Mouse (Mus musculus) kidney, postnatal 25 days (tissue): Measurements from ENCODE around the gene Mlkl.
A peak's percentile ranks its signal among the peaks of the same experiment; 100 is the strongest.
"Not testable (repeated sequence)": the region's sequence is repeated elsewhere in the genome, so short reads cannot be mapped to it uniquely, and the experiment has no call there.

Experiments used
- DNase-seq, 2 experiments: peaks; one replicate each; pipeline ENCODE4 v3.0.0; 2021; ENCODE audit warnings: mixed read lengths in 2 of 2

The Mlkl gene

DNA sequence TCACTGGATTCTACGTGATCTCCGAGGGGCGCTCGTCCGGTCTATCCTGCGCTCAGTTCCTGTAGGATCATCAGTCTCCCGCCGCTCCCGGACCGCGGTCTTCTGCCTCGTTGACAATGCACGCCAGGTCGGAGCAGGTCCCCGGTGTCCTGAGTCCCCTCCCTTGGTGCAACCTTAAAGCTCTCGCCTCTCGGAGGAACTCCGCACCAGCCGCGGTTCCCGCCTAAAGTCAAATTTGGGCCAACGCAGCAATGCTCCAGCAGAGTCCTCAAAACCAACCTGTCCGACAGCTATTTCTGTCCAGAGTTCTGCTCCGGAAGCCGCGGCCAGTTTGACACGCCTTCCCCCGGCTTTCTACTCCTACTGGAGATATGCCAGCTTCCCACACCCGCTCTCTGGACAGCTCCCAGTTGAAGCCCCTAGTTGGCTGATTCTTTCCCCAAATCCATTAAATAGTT, at the start of gene Mlkl:
TSS of gene Mlkl (minus strand) at position 288 of the 458 bp plus-strand sequence.
- DNase-seq: peak; percentile 67 to 73

DNA sequence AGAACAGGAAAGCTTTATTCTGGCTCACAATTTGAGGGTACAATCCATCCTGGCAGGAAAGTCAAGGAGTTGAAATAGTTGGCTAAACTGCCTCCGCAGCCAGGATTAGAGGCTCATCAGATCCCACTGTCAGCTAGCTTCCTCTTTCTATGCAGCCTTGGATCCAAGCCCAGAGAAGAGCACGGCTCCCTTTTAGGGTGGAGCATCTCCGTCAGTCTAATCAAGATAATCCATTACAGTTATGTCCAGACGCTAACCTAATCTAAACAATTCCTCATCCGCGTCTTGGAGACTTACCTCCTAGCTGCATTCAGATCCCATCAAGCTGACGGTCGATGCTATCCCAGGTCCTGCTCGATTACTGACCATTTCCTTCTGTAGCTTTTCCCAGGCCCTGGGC, 47.9 kb upstream of the Mlkl start:
- DNase-seq: peak in 1 of 2 experiments; percentile 18

DNA sequence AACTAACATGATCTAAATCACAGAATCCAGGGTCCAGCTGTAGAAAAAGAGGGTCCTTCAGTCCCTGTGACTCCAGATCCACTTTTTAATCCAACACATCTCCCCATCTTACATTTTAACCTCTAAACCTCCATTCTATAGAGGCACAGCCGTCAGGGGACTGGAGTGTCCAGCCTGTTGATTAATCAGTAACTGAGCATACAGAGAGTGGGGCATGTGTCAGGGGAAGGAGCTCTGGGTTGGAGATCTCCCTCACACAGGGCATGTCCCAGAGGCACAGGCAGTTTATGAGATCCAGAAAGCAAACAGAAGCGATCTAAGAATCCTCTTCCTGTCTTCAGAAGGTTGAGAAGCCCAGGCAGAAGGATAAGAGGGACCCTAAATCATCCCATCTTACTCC, 46.7 kb upstream of the Mlkl start:
- DNase-seq: no peak

DNA sequence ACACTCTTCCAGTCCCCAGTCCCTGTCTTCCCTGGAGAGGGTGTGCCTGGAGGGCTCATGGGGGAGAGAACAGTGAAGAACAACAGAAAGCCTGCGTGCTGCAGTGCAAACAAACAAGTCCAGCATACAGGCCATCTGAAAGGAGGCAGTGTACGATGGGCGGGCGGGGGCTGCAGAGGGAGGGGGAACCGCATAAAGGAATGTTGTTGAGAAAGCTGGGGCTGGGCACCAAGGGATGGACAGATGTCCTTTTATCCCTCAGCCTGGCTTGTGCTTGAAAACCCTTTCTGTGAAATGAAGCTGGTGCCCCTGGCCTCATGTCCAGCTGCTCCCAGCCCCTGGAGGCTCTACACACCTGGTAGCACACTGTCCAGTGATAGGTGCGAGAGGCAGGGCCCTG, 37.2 kb upstream of the Mlkl start:
- no peak for DNase-seq

DNA sequence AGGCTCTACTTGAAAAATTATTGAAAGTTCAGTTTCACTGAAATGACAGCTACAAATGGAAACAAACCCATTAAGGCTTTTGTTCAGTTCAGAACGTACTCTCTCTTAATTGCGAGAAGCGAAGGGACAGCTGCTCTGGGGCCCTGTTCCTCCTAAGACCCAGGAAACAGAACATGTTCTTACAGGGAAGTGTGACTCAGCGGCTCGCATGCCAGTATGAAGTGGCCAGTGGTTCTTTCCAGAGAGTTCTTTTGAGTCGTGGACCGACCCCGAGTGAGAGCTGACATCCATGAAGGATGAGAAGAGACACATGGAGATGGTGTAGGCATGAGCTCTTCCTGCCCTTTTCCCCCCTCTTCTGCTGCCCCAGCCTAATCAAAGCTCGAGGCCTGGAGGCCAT, 31.7 kb upstream of the Mlkl start:
- DNase-seq: peak in 1 of 2 experiments; percentile 31

DNA sequence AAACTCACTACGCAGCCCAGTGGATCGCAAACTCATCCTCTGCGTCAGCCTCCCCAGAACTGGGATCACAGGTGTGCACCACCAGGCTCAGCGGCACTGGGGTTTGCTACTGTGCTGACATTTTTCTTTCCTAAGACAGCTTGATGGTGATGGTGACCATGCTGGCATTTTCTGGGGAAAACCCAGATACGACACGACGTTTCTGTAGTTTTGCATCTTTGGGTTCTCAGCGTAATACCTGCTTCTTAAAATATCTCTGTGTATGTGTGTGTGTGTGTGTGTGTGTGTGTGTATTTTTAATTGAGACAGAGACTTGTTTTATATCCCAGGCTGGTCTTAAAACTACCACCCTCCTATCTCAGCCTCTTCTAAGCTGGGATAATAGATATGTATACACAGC, 29.4 kb upstream of the Mlkl start:
- DNase-seq: no peak

DNA sequence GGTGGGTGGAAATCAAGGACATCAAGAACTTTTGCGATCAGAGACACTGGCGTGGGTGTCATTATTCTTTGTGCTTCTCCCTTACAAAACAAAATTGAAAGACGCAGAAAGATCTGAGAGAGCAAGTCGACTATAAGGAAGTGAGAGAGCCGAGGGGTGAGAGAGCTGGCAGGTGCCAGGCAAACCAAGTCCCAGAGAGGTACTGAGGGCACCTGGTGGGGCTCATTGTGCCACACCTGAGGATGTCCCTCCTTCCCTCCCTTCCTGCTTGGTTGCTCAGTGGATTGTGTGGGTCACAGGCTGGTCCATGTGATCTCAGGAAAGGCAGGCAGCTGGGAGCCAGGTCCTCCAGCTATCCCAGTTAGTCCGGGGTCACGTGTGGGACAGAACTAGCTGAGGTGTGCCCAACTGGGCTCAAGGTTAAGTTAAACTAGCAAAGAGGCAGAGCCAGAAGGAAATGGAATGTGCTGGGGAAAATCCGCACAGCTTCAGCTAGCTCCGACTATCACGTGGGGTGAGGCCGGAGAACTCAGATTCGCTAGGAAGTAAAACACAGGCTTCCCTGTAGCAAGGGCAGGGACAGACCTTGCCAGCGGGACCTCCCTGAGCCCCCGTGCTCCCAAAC, 28.7 kb upstream of the Mlkl start:
- peak; percentile 82 to 94 for DNase-seq

DNA sequence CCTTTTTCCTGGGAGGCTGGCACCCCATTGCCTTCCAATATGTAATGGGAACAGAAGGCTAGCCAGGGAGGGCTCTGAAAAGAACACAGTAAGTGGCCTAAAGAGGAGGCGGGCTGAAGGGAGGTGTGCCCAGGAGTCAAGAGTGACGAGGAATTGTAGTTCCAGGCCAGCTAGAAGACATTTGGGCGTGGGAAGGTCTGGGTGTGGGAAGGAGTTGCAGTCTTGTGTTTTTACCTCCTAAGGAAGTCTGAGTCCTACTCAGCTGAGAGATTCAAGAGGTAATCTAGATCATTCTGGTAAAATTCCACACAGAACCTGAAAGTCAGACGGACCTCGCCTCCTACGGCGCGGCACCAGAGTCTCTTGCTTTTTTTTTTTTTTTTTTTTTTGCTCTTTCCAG, 25.5 kb upstream of the Mlkl start:
- DNase-seq: peak in 1 of 2 experiments; percentile 48

DNA sequence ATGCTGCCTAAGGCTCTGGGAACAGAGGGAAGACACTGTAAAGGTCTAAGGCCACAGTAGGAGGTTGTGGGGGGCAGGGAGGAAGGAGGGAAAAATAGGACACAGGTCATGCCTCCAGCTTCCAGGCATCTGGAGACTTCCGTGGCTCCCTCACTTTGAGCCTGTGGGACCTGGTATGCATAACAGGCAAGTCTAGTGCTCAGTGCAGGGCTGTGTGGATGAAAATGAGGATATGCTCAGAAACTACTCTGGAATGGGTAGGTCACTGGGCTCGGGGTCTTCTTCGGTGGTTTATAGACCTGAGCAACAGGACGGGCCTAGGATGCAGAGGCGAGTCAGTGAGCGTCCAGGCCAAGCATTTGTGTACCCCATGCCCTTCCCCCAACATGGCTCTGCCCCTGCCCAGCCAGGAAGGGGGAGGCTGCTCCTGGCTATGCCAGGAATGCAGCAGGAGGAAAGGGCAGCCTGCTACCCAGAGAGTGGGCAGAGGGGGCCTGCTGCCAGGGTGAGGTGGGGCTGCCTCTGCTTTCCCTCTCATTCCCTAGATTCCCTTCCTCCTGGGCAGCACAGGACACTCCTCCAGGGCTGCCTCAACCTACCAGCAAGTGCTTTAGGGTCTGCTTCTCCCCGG, 22.7 kb upstream of the Mlkl start:
- DNase-seq: peak in 1 of 2 experiments; percentile 60

DNA sequence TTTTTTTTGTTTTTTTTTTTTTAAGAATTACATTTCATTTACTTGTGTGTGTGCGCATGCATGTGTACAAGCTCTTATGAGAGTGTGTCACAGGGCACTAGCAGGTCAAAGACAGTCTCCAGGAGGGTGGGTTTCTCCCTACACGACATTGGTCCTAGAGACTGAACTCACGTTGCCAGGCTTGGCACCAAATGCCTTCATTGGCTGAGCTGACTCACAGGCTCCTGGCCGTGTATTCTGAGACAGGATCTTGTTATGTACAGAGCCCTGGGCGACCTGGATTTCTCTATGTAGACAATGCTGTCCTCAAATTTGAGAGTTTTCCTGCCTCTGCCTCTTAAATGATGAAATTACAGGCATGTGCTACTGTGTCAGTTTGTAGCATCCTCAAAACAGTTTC, 22.0 kb upstream of the Mlkl start:
- DNase-seq: no peak

DNA sequence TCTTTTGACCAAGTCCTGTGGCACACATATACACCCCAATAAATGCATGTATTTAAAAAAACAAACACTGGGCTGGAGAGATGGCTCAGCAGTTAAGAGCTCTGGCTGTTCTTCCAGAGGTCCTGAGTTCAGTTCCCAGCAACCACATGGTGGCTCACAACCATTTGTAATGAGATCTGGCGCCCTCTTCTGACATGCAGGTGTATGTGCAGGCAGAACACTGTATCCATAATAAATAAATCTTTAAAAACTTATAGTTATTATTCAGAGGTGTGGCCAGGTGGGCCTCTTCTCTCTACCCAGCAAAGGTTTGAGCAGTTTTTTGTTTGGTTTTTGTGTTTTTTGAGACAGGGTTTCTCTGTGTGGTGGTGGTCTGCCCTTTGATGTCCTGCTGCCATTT, 20.9 kb upstream of the Mlkl start:
- no peak for DNase-seq

DNA sequence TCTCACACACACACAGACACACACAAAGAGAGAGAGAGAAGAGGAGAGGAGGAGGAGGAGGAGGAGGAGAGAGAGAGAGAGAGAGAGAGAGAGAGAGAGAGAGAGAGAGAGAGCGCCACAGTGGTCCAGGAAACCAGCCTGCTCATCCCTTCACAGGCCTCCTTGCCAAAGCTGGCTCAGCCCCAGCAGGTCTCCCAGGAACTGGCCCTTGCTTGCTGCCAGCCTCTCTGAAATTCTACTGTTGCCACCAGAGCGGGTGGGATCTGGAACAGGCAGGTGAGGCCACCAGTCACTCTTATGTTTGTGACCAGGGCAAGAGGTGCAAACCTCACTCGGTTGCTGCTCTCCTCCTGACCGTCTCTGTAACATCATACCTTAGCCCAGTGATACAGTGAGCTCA, 19.5 kb upstream of the Mlkl start:
- DNase-seq: no peak

DNA sequence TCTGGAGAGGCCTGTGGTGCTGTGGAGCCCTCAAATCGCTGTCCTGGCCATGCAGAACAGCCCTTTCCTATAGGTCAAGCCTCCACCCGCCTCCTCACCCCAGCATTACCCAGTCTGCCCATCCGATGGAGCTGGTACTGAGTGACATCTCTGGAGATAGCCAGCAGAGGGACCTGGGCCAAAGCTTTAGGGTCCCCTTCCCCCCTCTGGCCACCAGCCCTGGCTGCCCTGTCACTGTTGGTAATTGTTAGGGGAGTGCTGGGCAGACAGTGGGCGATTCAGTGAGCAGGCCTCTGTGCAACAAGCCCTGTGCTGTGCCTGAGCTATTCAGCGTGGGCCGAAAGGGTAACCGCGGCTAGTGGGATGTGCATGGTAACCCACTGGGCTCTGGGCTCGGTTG, 15.5 kb upstream of the Mlkl start:
- DNase-seq: no peak

DNA sequence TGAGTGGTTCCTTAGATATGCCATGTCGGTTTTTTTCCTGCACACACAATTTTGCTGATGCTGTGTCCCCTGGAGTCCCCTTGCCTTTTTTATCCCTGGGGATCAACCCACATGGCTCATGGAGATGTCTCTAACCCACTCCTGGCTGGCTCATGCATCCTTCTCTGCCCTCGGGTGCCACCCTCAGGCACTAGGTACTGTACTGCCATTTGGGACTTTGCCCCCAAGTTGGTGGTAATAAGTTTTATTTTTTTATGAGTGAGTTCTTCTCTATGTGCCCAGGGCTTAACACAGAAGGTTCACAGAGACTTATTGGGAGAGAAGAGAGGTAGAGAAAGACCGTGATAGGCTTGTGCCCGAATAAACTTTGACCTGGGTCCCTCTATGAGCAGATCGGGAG, 14.3 kb upstream of the Mlkl start:
- DNase-seq: no peak

DNA sequence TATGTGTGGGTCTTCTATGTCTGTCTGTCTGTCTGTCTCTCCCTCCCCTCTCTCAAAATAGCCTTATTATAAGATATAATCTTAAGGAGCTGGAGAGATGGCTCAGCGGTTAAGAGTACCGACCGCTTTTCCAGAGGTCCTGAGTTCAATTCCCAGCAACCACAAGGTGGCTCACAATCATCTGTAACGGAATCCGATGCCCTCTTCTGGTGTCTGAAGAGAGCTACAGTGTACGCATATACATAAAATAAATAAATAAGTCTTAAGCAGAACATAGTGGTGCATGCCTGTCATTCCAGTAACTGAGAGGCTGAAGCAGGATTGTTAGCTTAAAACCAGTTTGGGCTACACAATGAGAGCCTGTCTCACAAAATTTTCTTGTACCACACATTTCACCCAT, 12.6 kb upstream of the Mlkl start:
- DNase-seq: no peak

DNA sequence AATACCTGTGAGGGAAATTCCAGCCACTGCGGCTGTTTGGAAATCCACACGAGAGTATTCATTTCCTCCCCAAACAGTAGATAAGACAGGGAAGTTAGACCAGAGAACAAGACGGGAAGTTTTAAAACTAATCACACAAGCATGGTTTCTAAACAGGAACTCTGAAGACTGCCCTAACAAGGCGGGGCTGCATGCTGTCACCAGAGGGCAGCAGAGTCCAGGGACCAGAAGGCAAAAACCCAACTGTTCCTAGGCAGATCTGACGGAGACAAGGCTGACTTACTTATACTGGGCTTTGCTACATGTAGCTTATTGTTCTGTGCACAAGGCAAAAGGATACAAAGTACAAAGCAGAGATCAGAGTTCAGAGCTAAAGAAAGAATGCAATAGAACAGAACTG, 5.2 kb upstream of the Mlkl start:
- peak; percentile 82 to 90 for DNase-seq

DNA sequence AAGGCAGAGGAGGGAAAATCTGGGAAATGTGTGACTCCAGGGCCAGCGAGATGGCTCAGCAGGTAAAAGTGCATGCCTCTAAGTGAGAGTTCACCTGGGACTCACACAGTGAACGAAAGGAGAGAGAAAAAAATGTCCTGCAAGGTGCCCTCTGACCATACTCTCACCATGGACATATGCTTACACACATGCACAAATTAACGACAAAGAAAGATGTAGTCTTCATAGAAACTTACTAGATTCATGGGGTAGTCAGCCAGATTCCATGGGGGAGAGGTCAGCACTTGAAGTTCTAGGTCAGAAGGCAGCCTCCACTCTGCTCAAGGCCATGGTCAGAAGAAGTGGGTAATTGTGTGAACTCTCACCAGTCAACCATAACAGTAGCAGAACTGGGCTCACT, 2.2 kb upstream of the Mlkl start:
- DNase-seq: no peak

DNA sequence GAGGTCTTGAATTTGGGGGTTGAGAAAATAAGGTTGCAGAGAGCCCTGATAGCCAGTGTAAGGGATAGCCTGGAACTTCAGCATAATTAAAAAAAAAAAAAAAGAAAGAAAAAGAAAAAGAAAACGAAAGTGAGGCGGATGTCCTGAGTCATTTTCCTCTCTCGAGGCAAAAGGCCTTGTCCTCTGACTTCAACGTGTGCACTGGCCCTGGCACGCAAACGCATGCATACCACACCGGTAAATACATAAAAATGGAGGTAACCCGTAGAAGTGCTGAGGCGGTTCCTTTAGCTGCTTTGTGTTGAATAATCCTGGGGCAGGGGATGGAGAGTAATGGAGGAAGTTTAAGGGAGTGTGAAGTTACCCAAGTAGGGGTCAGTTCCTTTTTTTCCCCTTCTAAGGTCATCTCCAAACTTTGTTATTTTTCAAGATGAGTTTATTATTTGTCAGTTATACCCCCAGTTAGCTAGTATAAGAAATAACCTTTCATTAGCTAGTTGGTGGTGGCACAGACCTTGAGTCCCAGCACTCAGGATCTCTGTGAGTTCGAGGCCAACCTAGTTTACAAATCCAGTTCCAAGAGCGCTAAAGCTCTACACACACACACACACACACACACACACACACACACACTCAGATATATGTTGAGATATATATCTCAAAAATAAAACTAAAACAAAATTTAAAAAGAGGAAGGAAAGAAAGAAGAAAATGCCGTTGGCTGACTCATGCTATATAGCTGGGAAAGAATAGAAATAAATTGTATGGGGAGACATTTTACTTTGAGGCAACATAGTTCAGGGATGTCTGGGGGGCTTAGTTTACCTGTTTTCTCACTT, 612 bp upstream of the Mlkl start:
- no peak for DNase-seq

DNA sequence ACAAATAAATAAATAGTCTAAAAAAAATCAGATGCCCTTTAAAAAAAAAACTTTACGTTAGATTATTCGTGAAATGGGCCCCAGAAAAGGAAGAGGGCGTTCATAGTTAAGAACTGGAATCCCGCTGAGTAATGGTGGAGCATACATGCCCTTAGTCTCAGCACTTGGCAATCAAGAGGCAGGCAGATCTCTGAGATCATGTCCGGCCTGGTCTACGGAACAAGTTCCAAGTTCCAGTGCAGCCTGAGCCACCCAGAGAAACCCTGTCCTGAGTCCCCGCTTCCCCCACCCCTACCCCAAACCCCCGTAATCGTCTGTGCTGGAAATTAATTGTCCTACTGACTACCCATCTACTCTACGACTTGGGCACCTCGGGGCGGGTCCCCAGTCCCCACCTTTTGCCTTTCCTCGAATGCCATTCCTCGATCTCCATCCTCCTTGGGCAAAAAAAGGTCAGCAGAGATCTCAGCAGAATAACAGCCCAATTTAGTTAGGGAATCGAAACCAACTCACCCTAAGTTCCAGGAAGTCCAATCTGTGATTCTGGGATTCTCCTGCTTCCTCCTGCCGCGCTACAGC, 577 bp downstream of the Mlkl start:
- DNase-seq: peak; percentile 10 to 40

DNA sequence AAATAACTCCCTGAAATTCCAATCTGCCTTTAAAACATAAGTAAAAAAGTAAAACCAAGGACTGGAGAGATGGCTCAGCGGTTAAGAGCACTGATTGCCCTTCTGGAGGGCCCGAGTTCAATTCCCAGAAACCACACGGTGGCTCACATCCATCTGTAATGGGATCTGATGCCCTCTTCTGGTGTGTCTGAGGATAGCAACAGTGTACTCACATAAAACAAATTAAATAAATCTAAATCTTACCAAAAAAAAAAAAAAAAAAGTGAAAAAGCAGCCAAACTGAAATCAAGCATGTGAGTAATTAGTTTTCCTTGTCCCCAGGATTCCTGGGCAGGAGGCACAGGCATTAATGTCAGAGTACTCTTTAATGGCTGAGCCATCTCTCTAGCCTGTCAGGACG, 1.3 kb downstream of the Mlkl start:
- no peak for DNase-seq

DNA sequence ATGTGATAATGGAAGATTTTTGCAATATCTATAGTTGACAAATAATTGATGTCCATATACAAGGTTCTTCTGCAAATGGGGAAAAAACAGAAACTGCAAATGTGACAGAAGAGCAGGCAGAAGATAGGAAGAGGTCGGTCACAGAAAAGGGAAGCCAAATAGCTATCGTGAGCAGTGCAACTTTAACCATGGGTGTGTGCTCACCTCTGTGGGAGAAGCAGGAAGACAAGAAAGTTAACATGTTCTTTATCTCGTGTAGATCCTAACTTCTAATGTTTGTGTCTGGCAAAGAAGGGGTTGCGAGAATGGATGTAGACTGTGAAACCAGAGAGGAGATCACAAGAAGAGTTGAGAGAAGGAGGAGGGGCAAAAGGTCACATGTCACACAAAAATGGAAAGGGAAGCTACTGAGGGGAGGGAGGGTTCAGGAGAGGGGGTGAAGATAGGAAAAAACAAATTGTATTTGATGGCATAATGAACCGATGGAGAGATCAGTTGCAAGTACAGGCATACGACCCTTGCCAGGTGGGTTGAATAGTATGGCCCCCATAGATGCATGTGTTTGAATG, 12.7 kb downstream of the Mlkl start:
- no peak for DNase-seq

DNA sequence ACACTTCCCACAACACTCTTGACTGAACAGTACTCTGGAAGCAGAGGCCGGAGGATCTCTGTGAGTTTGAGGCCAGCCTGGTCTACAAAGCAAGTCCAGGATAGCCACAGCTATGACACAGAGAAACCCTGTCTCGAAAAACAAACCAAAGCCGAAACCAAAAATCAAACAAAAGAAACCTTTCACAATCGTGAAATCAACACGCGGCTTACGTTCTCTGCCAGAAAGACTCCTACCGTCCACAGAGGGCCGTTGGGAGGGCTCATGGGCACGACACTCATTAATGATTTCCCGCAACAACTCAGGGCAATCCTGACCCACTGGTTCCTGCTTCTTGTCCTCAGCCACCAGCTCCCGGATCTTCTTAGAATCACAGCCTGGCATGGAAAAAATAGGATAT, 23.2 kb downstream of the Mlkl start:
- no peak for DNase-seq

DNA sequence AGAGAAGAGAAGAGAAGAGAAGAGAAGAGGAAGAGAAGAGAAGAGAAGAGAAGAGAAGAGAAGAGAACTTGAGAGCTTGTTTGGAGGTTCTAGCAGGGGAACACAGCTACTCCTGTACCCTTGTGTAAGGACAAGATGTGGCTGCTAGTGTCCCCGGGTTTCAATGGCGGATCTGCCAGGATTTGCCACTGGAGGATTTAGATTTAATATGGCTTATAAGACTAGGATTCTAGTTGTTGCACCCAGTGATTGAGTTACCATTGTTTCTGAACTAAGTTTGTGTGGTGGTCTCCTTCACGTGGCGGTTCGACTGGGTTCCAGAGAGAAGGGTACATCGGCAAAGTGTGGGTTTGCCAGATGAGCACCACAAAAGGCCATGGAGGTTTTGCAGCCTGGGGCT, 24.0 kb downstream of the Mlkl start:
- not testable (repeated sequence) for DNase-seq
